Mouse (Mus musculus): ENCODE results near the gene Secisbp2l. TPM values are rescaled to one million over a fixed set of nuclear protein-coding genes. Genes with fewer than 3 reads are reported as not detected.

Gene Secisbp2l
- total and polyA plus RNA-seq, 3 experiments: 8.7 to 15.1 (median 8.9) TPM

- in situ Hi-C loops (cut with MboI; ENCODE audit: low pct_ligation_motif_present, low pct_unique_long_range_greater_than_20kb, low sequenced_read_pairs): no loop called here
- dilution Hi-C loops (cut with MboI; ENCODE audit: extremely low pct_ligation_motif_present, extremely low pct_unique_long_range_greater_than_20kb, low sequenced_read_pairs): no loop called here
Observed at GRCm38 (mm10) chr2:125811332-125811731, 28.7 kb upstream of the Secisbp2l start.

DNA sequence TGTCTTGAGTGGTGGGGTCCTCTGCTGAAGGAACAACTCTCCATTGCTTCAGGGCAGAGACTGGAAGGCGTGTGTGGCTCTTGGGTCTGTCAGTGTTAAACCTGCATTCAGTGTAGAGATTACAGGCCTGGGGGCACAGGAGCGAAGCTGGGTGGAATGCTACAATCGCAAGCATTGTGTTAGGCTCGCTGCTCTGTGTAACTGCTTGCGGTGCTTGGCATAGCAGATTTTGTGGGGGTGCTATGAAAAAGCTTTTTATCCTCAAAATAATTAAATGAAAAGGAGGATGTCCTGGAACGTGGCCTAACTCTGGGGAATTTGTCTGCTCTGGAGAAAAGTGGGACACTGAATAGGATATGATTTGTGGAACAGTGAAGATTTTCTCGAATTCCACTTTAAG, 26.9 kb upstream of the Secisbp2l start:
- dilution Hi-C loops (cut with MboI; ENCODE audit: extremely low pct_ligation_motif_present, extremely low pct_unique_long_range_greater_than_20kb, low sequenced_read_pairs): no loop called here
- Histone ChIP-seq H3K4me1 (ENCODE audit: control insufficient read depth in 1 of 2, insufficient read depth in 2 of 2) (no peaks in the 10 kb centered on the region; a peak in 1 of 4 replicates), H3K36me3 (replicated peaks in 1 of 2; ENCODE audit: control insufficient read depth in 1 of 2, insufficient read depth in 1 of 2, low read length in 1 of 2) (no peaks in the 10 kb centered on the region), H3K4me3 (replicated peaks in 1 of 3; ENCODE audit: low read depth in 2 of 3, low read length in 2 of 3, poor library complexity in 1 of 3) (no peak overlapping the region), H3K79me2 (replicated peaks; ENCODE audit: control insufficient read depth, extremely low read depth, insufficient read depth, poor library complexity, severe bottlenecking) (no peaks in the 10 kb centered on the region), H3K9ac (ENCODE audit: insufficient read depth, low read depth) (no peak overlapping the region), H3K4me2 (ENCODE audit: insufficient read depth, low read depth, poor library complexity, severe bottlenecking) (no peak overlapping the region), H3K9me3 (replicated peaks; ENCODE audit: low read length) (no peaks in the 10 kb centered on the region), H3K27me3 (replicated peaks) (no peaks in the 10 kb centered on the region), H3K27ac (ENCODE audit: insufficient read depth, low read depth) (no peak overlapping the region)
- no peak for DNase-seq (ENCODE audit: extremely low read depth)
- TF ChIP-seq SMC3 (IDR thresholded peaks at IDR 0.05; ENCODE audit: low read depth, low read length) (no peak), UBTF (IDR thresholded peaks at IDR 0.05; ENCODE audit: low read depth, low read length) (no peak), ETS1 (conservative IDR thresholded peaks at IDR 0.05; ENCODE audit: low read depth, low read length) (no peak), ZKSCAN1 (IDR thresholded peaks at IDR 0.05; ENCODE audit: borderline replicate concordance, low read depth, low read length) (no peak), POLR2AphosphoS2 (IDR thresholded peaks at IDR 0.05; ENCODE audit: low read depth, low read length) (no peak), ZNF384 (IDR thresholded peaks at IDR 0.05; ENCODE audit: low read depth, low read length) (no peak), MXI1 (IDR thresholded peaks at IDR 0.05; ENCODE audit: low read depth, low read length) (no peak), CHD1 (IDR thresholded peaks at IDR 0.05; ENCODE audit: low read depth, low read length) (no peak), SIN3A (IDR thresholded peaks at IDR 0.05; ENCODE audit: low read length) (no peak), MYC (IDR thresholded peaks at IDR 0.05; ENCODE audit: low read depth, low read length) (no peak), JUN (IDR thresholded peaks at IDR 0.05; ENCODE audit: insufficient read depth, low read depth, low read length) (no peak), ELF1 (IDR thresholded peaks at IDR 0.05; ENCODE audit: low read depth, low read length) (no peak), BHLHE40 (IDR thresholded peaks at IDR 0.05; ENCODE audit: low read depth, low read length) (no peak), RAD21 (IDR thresholded peaks at IDR 0.05; ENCODE audit: low read depth, low read length) (no peak), IRF4 (IDR thresholded peaks at IDR 0.05; ENCODE audit: low read depth, low read length) (no peak), NRF1 (IDR thresholded peaks at IDR 0.05; ENCODE audit: low read depth, low read length) (no peak)
- in situ Hi-C loops (cut with MboI; ENCODE audit: low pct_ligation_motif_present, low pct_unique_long_range_greater_than_20kb, low sequenced_read_pairs): no loop called here

More at GRCm38 (mm10) chr2:125811332-125811731, 28.7 kb upstream of the Secisbp2l start:
- Histone ChIP-seq H3K9me3 (replicated peaks; ENCODE audit: low read length) (no peaks in the 10 kb centered on the region), H3K9ac (ENCODE audit: insufficient read depth, low read depth) (no peak overlapping the region), H3K27me3 (replicated peaks) (no peaks in the 10 kb centered on the region), H3K4me3 (replicated peaks in 1 of 3; ENCODE audit: low read depth in 2 of 3, low read length in 2 of 3, poor library complexity in 1 of 3) (no peak overlapping the region), H3K4me2 (ENCODE audit: insufficient read depth, low read depth, poor library complexity, severe bottlenecking) (no peak overlapping the region), H3K36me3 (replicated peaks in 1 of 2; ENCODE audit: control insufficient read depth in 1 of 2, insufficient read depth in 1 of 2, low read length in 1 of 2) (no peaks in the 10 kb centered on the region), H3K4me1 (ENCODE audit: control insufficient read depth in 1 of 2, insufficient read depth in 2 of 2) (no peaks in the 10 kb centered on the region; a peak in 1 of 4 replicates), H3K79me2 (replicated peaks; ENCODE audit: control insufficient read depth, extremely low read depth, insufficient read depth, poor library complexity, severe bottlenecking) (no peaks in the 10 kb centered on the region), H3K27ac (ENCODE audit: insufficient read depth, low read depth) (no peak overlapping the region)
- no peak for TF ChIP-seq ZNF384 (IDR thresholded peaks at IDR 0.05; ENCODE audit: low read depth, low read length)
- no peak for TF ChIP-seq JUND (conservative IDR thresholded peaks at IDR 0.05; ENCODE audit: low read depth, low read length)
- TF ChIP-seq E2F4 (IDR thresholded peaks at IDR 0.05; ENCODE audit: insufficient replicate concordance, low read depth, low read length): no peak
- TF ChIP-seq NELFE (IDR thresholded peaks at IDR 0.05; ENCODE audit: low read depth, low read length): no peak
- no peak for TF ChIP-seq MAZ (IDR thresholded peaks at IDR 0.05; ENCODE audit: low read depth, low read length)
- TF ChIP-seq SIN3A (IDR thresholded peaks at IDR 0.05; ENCODE audit: low read length): no peak
- no peak for TF ChIP-seq TBP (conservative IDR thresholded peaks at IDR 0.05; ENCODE audit: low read depth, low read length)
- no peak for TF ChIP-seq ETS1 (conservative IDR thresholded peaks at IDR 0.05; ENCODE audit: low read depth, low read length)
- TF ChIP-seq JUN (IDR thresholded peaks at IDR 0.05; ENCODE audit: insufficient read depth, low read depth, low read length): no peak
- no peak for TF ChIP-seq SMC3 (IDR thresholded peaks at IDR 0.05; ENCODE audit: low read depth, low read length)
- TF ChIP-seq MXI1 (IDR thresholded peaks at IDR 0.05; ENCODE audit: low read depth, low read length): no peak
- no peak for TF ChIP-seq ELF1 (IDR thresholded peaks at IDR 0.05; ENCODE audit: low read depth, low read length)
- no peak for TF ChIP-seq MAX (IDR thresholded peaks at IDR 0.05; ENCODE audit: low read length)
- TF ChIP-seq TCF12 (IDR thresholded peaks at IDR 0.05; ENCODE audit: low read depth, low read length): no peak
- TF ChIP-seq MEF2A (IDR thresholded peaks at IDR 0.05; ENCODE audit: borderline replicate concordance, low read depth, low read length): no peak
- DNase-seq (ENCODE audit: extremely low read depth): no peak

All from CH12.LX (cell line).